Mouse (Mus musculus): ENCODE data around the gene Adamts6. TPM values are rescaled to one million over a fixed set of nuclear protein-coding genes. Genes with fewer than 3 reads are reported as not detected.

The Adamts6 gene
- polyA plus RNA-seq, 1 experiment: 6.4 TPM

DNA sequence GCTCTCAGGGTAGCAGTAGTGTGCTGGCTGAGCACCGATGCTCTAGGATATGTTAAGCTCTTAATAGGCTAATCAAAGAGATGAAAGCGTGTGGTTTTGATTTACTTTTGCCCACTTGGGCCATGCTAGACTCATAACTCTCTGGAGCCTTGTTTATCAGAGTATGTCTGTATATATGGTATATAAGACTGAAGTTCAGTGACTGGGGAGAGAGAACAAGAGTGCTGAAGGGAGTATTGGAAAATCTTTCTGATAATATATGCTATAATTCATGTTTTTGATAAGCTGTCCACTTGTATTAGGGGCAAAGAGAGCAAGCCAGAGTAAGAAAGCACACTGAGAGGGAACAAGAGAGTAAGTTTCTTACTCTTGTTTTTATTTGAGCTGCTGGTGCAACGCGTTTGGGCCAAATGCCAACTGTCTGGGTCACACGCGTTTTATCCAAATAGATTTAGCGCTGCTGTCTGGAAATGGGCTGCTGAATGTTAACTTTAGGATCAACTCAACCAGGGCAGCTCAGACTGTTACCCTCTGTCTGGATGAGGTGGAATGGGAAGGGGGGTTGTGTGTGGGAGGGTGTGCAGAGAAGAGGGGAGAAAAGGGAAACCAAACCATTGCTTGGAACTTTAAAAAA, 708 bp downstream of the Adamts6 start:
- WGBS: 3% methylated on average over 7 of the region's 7 CpGs
- DNase-seq: peak; percentile 11
- no peak for TF ChIP-seq POLR2A (IDR thresholded peaks at IDR 0.05; ENCODE audit: control insufficient read depth, extremely low read depth, insufficient read depth, low read length, poor library complexity)
- no peak for TF ChIP-seq CTCF (IDR thresholded peaks at IDR 0.05; ENCODE audit: borderline replicate concordance, control insufficient read depth, extremely low read depth, insufficient read depth, low read length, poor library complexity)
- peaks cover 4% of the 10 kb centered on the region for H3K4me1 ChIP-seq (replicated peaks; ENCODE audit: control insufficient read depth, insufficient read depth, low read length)
- no peaks in the 10 kb centered on the region for H3K27me3 ChIP-seq (ENCODE audit: control insufficient read depth, insufficient read depth, low read length)
- peak overlapping the region; percentile 80 for H3K27ac ChIP-seq (ENCODE audit: control insufficient read depth, insufficient read depth, low read length)
- H3K36me3 ChIP-seq (ENCODE audit: control insufficient read depth, insufficient read depth, low read length): no peaks in the 10 kb centered on the region
- H3K4me3 ChIP-seq (ENCODE audit: control insufficient read depth, insufficient read depth, low read length): peak overlapping the region; percentile 41

DNA sequence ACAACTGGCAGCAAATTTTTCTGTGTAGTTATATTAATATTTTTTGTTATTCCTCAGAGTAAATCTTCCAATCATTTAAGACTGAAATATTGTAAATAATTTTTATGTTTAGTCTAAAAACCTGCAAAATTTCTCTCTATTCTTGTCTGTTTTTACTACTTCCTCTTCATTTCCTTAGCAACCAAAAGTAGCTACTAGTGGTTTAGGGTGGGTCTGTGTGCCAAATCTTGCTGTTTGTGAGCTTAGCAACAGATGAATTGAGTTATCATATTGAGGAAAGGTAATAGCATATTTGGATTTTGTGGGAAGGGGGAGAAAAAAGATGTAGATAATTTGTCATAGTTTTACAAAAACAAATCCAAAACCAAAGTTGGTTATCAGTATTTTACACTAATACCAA, 1.5 kb downstream of the Adamts6 start:
- Histone ChIP-seq H3K27ac (ENCODE audit: control insufficient read depth, insufficient read depth, low read length) (no peak overlapping the region), H3K4me3 (ENCODE audit: control insufficient read depth, insufficient read depth, low read length) (no peak overlapping the region), H3K4me1 (replicated peaks; ENCODE audit: control insufficient read depth, insufficient read depth, low read length) (peaks cover 4% of the 10 kb centered on the region), H3K27me3 (ENCODE audit: control insufficient read depth, insufficient read depth, low read length) (no peaks in the 10 kb centered on the region), H3K36me3 (ENCODE audit: control insufficient read depth, insufficient read depth, low read length) (no peaks in the 10 kb centered on the region)
- TF ChIP-seq CTCF (IDR thresholded peaks at IDR 0.05; ENCODE audit: borderline replicate concordance, control insufficient read depth, extremely low read depth, insufficient read depth, low read length, poor library complexity) (no peak), POLR2A (IDR thresholded peaks at IDR 0.05; ENCODE audit: control insufficient read depth, extremely low read depth, insufficient read depth, low read length, poor library complexity) (no peak)
- DNase-seq: no peak

DNA sequence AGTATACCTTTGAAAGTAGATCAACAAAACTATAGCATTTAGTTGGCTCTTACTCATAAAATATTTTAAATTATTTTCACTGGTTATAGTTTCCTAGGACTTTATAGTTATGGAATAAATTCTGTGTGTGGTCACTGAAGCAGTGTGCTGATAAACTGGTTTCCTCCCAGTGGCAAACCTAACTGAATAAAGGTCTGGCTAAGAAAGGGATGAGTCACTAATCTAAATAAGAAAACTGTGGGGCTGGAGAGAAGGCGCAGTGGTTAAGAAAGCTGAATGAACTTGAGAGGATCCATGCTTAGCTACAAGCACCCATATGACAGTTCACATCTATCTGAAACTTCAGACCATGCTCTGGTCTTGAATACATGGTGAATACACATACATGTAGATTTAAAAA, 7.8 kb downstream of the Adamts6 start:
- no peak for DNase-seq
- TF ChIP-seq CTCF (IDR thresholded peaks at IDR 0.05; ENCODE audit: borderline replicate concordance, control insufficient read depth, extremely low read depth, insufficient read depth, low read length, poor library complexity) (no peak), POLR2A (IDR thresholded peaks at IDR 0.05; ENCODE audit: control insufficient read depth, extremely low read depth, insufficient read depth, low read length, poor library complexity) (no peak)
- no peak overlapping the region for H3K27ac ChIP-seq (ENCODE audit: control insufficient read depth, insufficient read depth, low read length)
- no peaks in the 10 kb centered on the region for H3K4me1 ChIP-seq (replicated peaks; ENCODE audit: control insufficient read depth, insufficient read depth, low read length)
- no peaks in the 10 kb centered on the region for H3K36me3 ChIP-seq (ENCODE audit: control insufficient read depth, insufficient read depth, low read length)
- no peaks in the 10 kb centered on the region for H3K27me3 ChIP-seq (ENCODE audit: control insufficient read depth, insufficient read depth, low read length)
- 96% methylated on average over 1 of the region's 1 CpGs for WGBS
- H3K4me3 ChIP-seq (ENCODE audit: control insufficient read depth, insufficient read depth, low read length): no peak overlapping the region

DNA sequence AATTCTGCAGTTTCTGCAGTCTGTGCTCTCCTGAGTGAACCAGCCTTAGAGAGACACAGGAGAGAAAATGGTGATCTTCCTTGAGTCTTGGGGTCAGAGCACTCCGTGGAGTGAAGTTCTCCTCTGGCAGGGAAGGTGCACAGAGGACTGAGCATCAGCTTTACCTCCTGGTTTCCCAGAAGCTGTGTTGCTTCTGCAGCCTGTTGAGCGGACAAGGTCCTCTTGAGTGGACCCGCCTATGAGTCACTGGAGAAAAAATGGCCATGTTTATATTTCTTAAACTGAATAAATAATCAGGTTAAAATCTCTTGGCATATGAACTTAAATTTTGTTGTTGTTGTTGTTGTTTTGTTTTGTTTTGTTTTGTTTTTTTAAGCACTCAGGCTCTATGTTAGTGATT, 41.7 kb downstream of the Adamts6 start:
- H3K27me3 ChIP-seq (ENCODE audit: control insufficient read depth, insufficient read depth, low read length): no peaks in the 10 kb centered on the region
- H3K27ac ChIP-seq (ENCODE audit: control insufficient read depth, insufficient read depth, low read length): no peak overlapping the region
- H3K4me3 ChIP-seq (ENCODE audit: control insufficient read depth, insufficient read depth, low read length): no peak overlapping the region
- WGBS: 90% methylated on average over 3 of the region's 3 CpGs
- no peaks in the 10 kb centered on the region for H3K4me1 ChIP-seq (replicated peaks; ENCODE audit: control insufficient read depth, insufficient read depth, low read length)
- no peak for TF ChIP-seq POLR2A (IDR thresholded peaks at IDR 0.05; ENCODE audit: control insufficient read depth, extremely low read depth, insufficient read depth, low read length, poor library complexity)
- no peak for TF ChIP-seq CTCF (IDR thresholded peaks at IDR 0.05; ENCODE audit: borderline replicate concordance, control insufficient read depth, extremely low read depth, insufficient read depth, low read length, poor library complexity)
- H3K36me3 ChIP-seq (ENCODE audit: control insufficient read depth, insufficient read depth, low read length): no peaks in the 10 kb centered on the region
- no peak for DNase-seq

GRCm38 (mm10) chr13:104329742-104330141, 42.1 kb downstream of the Adamts6 start:
- Histone ChIP-seq H3K4me3 (ENCODE audit: control insufficient read depth, insufficient read depth, low read length) (no peak overlapping the region), H3K4me1 (replicated peaks; ENCODE audit: control insufficient read depth, insufficient read depth, low read length) (no peaks in the 10 kb centered on the region), H3K36me3 (ENCODE audit: control insufficient read depth, insufficient read depth, low read length) (no peaks in the 10 kb centered on the region), H3K27ac (ENCODE audit: control insufficient read depth, insufficient read depth, low read length) (no peak overlapping the region), H3K27me3 (ENCODE audit: control insufficient read depth, insufficient read depth, low read length) (no peaks in the 10 kb centered on the region)
- 95% methylated on average over 2 of the region's 2 CpGs for WGBS
- DNase-seq: no peak
- TF ChIP-seq CTCF (IDR thresholded peaks at IDR 0.05; ENCODE audit: borderline replicate concordance, control insufficient read depth, extremely low read depth, insufficient read depth, low read length, poor library complexity) (no peak), POLR2A (IDR thresholded peaks at IDR 0.05; ENCODE audit: control insufficient read depth, extremely low read depth, insufficient read depth, low read length, poor library complexity) (no peak)

DNA sequence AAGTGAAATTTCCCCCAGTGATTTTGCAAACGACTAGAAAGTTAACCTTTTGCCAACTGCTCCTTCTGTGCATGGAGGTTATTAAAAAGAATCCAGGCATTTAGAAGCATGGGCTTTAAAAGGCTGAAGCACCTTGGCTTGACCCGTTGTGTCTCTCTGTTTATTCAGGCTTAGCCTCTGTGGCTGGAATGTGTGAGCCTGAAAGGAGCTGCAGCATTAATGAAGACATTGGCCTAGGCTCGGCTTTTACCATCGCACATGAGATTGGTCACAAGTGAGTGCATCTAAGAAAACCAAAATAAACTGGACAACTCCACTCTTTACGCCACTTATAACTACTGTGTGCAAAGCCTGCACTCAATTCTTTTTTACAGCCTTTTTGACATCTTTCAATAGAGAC, 65.0 kb downstream of the Adamts6 start:
- H3K27me3 ChIP-seq (ENCODE audit: control insufficient read depth, insufficient read depth, low read length): no peaks in the 10 kb centered on the region
- no peak for DNase-seq
- 93% methylated on average over 5 of the region's 5 CpGs for WGBS
- no peak overlapping the region for H3K4me3 ChIP-seq (ENCODE audit: control insufficient read depth, insufficient read depth, low read length)
- H3K27ac ChIP-seq (ENCODE audit: control insufficient read depth, insufficient read depth, low read length): no peak overlapping the region
- TF ChIP-seq POLR2A (IDR thresholded peaks at IDR 0.05; ENCODE audit: control insufficient read depth, extremely low read depth, insufficient read depth, low read length, poor library complexity): no peak
- no peak for TF ChIP-seq CTCF (IDR thresholded peaks at IDR 0.05; ENCODE audit: borderline replicate concordance, control insufficient read depth, extremely low read depth, insufficient read depth, low read length, poor library complexity)
- no peaks in the 10 kb centered on the region for H3K36me3 ChIP-seq (ENCODE audit: control insufficient read depth, insufficient read depth, low read length)
- no peaks in the 10 kb centered on the region for H3K4me1 ChIP-seq (replicated peaks; ENCODE audit: control insufficient read depth, insufficient read depth, low read length)

Measured in thymus, adult 2 months (tissue).